Mouse (Mus musculus): Measurements from ENCODE around the gene Tex14. TPM values are rescaled to one million over a fixed set of nuclear protein-coding genes. Genes with fewer than 3 reads are reported as not detected.
"Not testable (repeated sequence)": the region's sequence is repeated elsewhere in the genome, so short reads cannot be mapped to it uniquely, and the experiment has no call there.

The Tex14 gene
- polyA plus RNA-seq, 1 experiment from 2014 or later = not detected

DNA sequence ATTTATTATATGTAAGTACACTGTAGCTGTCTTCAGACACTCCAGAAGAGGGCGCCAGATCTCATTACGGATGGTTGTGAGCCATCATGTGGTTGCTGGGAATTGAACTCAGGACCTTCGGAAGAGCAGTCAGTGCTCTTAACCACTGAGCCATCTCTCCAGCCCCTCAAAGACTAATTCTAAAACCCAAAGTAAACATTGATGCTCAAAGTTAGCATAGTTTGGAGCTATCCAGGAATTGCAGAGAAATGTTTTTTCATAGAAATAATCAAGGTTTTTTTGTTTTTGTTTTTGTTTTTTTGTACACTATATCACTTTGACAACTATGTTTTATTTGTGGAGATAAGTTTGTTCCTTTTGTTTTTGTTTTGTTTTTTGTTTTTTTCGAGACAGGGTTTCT, 40.7 kb downstream of the Tex14 start:
- H3K36me3 ChIP-seq; H3K4me3 ChIP-seq; DNase-seq (ENCODE audit: low spot score); H3K9me3 ChIP-seq (replicated peaks); H3K27ac ChIP-seq (replicated peaks): not testable (repeated sequence)
- Histone ChIP-seq H3K27me3 (ENCODE audit: low read depth, poor library complexity, severe bottlenecking) (peaks cover 14% of the 10 kb centered on the region), H3K4me1 (peaks cover 21% of the 10 kb centered on the region)
- 60% methylated on average over 4 of the region's 4 CpGs for WGBS

DNA sequence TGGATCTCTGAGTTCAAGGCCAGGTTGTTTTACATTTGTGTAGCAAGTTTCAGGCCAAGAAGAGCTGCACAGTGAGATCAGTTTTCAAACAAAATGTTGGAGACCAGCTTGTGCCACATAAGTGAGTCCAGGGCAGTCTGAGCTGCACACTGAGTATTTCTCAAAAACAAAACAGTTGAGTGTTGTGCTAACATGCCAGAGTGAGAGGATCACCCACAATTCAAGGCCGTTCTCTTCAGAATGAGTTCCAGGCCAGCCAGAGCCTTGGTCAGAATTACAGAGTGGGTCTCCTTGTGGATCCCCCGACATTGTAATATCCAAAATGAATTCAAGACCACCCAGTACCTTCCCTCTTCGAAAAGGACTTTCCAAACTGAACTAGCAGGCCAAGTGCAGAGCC, 41.3 kb downstream of the Tex14 start:
- H3K9me3 ChIP-seq (replicated peaks) = no peaks in the 10 kb centered on the region
- WGBS = 92% methylated on average over 3 of the region's 3 CpGs
- H3K27me3 ChIP-seq (ENCODE audit: low read depth, poor library complexity, severe bottlenecking) = peaks cover 12% of the 10 kb centered on the region
- no peaks in the 10 kb centered on the region for H3K36me3 ChIP-seq
- no peak for DNase-seq (ENCODE audit: low spot score)
- peaks cover 17% of the 10 kb centered on the region for H3K4me1 ChIP-seq
- no peak overlapping the region for H3K4me3 ChIP-seq
- no peak overlapping the region for H3K27ac ChIP-seq (replicated peaks)

DNA sequence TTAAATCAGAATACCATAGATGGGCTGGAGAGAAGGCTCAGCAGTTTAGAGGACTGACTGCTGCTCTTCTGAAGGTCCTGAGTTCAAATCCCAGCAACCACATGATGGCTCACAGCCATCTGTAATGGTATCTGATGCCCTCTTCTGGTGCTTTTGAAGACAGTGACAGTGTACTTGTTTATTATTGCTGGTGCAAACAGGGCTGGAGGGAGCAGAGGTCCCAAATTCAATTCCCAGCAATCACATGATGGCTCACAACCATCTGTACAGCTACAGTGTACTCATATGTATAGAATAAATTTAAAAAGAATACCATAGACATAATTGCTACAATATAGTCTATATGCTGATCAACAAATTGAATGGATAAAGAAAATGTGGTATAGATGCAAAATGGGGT, 42.6 kb downstream of the Tex14 start:
- no peaks in the 10 kb centered on the region for H3K9me3 ChIP-seq (replicated peaks)
- H3K36me3 ChIP-seq = no peaks in the 10 kb centered on the region
- H3K4me3 ChIP-seq = no peak overlapping the region
- no peak overlapping the region for H3K27ac ChIP-seq (replicated peaks)
- DNase-seq (ENCODE audit: low spot score) = no peak
- no peaks in the 10 kb centered on the region for H3K27me3 ChIP-seq (ENCODE audit: low read depth, poor library complexity, severe bottlenecking)
- peaks cover 13% of the 10 kb centered on the region for H3K4me1 ChIP-seq

DNA sequence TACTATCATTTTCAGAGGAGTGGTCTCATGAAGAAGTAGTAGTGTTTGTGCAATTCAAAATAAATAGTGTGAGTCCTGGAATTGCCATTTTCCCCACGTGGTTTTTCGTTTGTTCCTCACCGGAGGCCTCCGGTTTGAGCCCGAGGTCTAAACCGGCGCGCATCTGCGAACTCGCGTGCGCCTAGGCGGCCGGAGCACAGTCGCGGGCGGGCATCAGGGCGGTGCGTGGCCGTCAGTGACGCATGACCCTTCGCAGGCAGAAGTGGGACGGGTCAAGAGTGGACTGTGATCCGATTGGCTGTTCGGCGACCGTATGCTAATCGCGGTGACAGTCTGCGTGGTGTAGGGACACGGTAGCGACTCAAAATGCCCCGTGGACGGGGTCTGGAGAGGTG, 43.2 kb downstream of the Tex14 start:
- not testable (repeated sequence) for H3K36me3 ChIP-seq; H3K27me3 ChIP-seq (ENCODE audit: low read depth, poor library complexity, severe bottlenecking); H3K9me3 ChIP-seq (replicated peaks)
- under 1% methylated on average over 34 of the region's 34 CpGs for WGBS
- DNase-seq (ENCODE audit: low spot score) = peak; percentile 76
- peaks cover 11% of the 10 kb centered on the region for H3K4me1 ChIP-seq
- H3K4me3 ChIP-seq = peak overlapping the region; percentile 46
- H3K27ac ChIP-seq (replicated peaks) = peak overlapping the region; percentile 83

DNA sequence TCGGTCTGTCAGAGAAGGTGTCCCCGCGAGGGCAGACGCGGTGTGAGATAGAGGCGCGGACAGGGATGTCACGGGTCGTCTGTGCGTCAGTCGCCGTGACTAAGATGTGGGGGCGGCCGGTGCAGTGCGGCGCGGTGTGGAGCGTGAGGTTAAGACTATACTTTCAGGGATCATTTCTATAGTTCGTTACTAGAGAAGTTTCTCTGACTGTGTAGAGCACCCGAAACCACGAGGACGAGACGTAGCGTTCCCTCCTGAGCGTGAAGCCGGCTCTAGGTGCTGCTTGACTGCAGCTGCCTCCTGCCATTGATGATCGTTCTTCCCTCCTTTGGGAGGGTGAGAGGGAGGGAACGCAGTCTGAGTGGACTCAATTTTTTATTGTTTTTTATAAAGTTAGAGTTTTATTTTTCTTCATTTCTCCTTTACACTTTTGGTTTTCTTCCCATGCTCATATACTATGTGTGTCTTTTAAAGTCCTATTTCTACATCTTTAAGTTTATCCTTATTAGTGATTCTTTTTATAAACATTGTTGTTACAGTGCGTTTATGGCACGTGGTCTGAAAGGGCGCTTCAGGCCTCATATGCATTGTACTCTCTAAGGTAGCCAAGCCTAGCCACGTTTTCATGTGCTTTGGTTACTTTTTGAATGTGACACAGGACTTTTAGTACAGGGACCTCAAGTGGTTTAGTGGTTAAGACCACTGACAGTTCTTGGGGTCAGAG, 43.8 kb downstream of the Tex14 start:
- Histone ChIP-seq H3K4me1 (peaks cover 16% of the 10 kb centered on the region), H3K27ac (replicated peaks) (peak overlapping the region; percentile 83), H3K4me3 (peak overlapping the region; percentile 46; the same call in 1 of the 2 replicates)
- not testable (repeated sequence) for H3K9me3 ChIP-seq (replicated peaks); H3K36me3 ChIP-seq; H3K27me3 ChIP-seq (ENCODE audit: low read depth, poor library complexity, severe bottlenecking)
- under 1% methylated on average over 6 of the region's 32 CpGs for WGBS
- peak; percentile 73 for DNase-seq (ENCODE audit: low spot score)

DNA sequence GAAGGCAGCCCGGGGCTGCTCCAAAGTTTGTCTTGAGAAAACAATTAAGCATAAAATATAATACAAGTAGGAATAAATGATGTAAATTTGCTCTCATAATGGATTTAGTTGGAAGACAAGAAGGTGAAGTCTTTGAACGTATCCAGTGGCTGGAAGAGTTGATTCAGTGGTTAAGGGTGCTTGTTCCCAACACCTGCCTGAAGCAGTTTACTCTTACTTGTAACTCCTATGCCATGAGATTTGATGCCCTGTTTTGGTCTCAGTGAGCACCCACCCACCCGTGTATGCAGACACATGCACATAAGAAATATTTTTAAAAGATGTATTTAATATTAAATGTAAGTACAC, 44.3 kb downstream of the Tex14 start:
- Histone ChIP-seq H3K4me1 (peaks cover 18% of the 10 kb centered on the region), H3K27ac (replicated peaks) (no peak overlapping the region), H3K36me3 (no peaks in the 10 kb centered on the region), H3K27me3 (ENCODE audit: low read depth, poor library complexity, severe bottlenecking) (0 out of 2 replicates have a peak, but pooled peaks cover 7% of the 10 kb centered on the region), H3K9me3 (replicated peaks) (no peaks in the 10 kb centered on the region), H3K4me3 (no peak overlapping the region)
- no peak for DNase-seq (ENCODE audit: low spot score)
- 18% methylated on average over 3 of the region's 3 CpGs for WGBS

DNA sequence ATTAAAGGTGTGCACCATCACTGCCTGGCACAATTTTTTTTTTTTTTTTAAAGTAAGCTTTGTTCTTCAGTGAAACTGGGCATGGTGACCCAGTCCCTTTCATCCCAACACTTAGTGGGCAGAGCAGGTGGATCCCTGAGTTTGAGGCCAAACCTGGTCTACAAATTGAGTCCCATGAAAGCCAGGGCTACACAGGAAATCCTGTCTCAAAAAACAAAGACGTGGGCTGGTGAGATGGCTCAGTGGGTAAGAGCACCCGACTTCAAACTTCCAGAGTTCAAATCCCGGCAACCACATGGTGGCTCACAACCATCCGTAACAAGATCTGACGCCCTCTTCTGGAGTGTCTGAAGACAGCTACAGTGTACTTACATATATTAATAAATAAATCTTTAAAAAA, 45.0 kb downstream of the Tex14 start:
- H3K36me3 ChIP-seq; H3K27ac ChIP-seq (replicated peaks); H3K9me3 ChIP-seq (replicated peaks); DNase-seq (ENCODE audit: low spot score); H3K27me3 ChIP-seq (ENCODE audit: low read depth, poor library complexity, severe bottlenecking); H3K4me3 ChIP-seq: not testable (repeated sequence)
- WGBS = 59% methylated on average over 5 of the region's 5 CpGs
- peaks cover 15% of the 10 kb centered on the region for H3K4me1 ChIP-seq

DNA sequence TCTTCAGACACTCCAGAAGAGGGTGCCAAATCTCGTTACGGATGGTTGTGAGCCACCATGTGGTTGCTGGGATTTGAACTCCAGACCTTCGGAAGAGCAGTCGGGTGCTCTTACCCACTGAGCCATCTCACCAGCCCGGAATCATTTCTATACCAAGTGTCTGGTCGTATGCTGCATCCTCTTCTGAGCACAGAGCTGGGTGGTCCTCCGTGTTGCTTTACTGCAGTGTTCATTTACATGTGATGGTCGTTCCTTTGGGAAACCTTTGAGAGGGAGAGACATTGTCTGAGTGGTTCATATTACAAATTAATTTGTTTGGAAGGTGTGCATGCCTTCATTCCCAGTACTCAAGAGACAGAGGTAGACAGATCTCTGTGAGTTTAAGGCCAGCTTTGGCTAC, 47.9 kb downstream of the Tex14 start:
- DNase-seq (ENCODE audit: low spot score) = not testable (repeated sequence)

DNA sequence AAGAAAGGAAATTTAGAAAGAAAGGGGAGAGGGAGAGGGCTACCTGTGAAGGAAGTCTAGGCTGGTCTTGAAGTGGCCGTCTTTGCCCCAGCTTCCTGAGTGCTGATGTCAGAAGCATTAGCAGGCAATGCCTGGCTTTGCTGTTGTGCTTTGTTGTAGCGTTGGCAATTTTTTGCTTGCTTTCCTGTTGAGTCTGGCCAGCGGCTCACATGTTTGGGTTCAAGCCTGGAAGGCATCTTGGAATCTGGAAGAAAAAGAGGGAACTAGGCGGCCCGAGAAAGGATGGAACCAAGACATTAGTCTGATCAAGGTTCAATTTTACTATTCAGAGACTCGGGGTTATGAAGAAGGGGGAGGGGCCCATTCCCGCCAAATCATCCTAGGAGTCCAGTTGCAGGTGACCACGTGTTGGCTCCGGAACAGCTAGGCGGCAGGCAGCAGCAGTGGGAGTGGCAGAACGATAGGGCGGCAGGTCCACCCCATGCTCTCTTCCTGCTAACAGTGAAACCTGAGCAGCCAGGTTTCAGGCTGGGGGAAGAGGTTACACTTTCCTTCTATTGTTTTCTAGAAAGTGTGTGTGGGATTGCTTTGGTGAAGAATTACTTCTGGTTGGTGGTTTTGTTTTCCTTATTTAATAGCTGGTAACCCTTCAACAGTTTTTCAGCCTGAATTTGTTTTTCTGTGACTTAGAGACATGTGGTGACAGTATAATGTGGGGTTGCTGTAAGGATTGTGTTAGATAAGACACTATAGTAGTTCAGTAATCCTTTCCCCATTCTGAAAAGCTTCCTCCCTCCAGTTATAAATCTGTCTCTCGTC, 48.6 kb downstream of the Tex14 start:
- Histone ChIP-seq H3K27ac (replicated peaks) (no peak overlapping the region), H3K4me1 (peaks cover 8% of the 10 kb centered on the region; the same call in 1 of the 2 replicates), H3K4me3 (no peak overlapping the region), H3K27me3 (ENCODE audit: low read depth, poor library complexity, severe bottlenecking) (0 out of 2 replicates have a peak, but pooled peaks cover 7% of the 10 kb centered on the region), H3K36me3 (no peaks in the 10 kb centered on the region), H3K9me3 (replicated peaks) (no peaks in the 10 kb centered on the region)
- DNase-seq (ENCODE audit: low spot score) = no peak
- WGBS = 30% methylated on average over 13 of the region's 13 CpGs

More for the DNA sequence above, 47.9 kb downstream of the Tex14 start:
- H3K27me3 ChIP-seq (ENCODE audit: low read depth, poor library complexity, severe bottlenecking); H3K4me3 ChIP-seq; H3K27ac ChIP-seq (replicated peaks); H3K9me3 ChIP-seq (replicated peaks); H3K36me3 ChIP-seq: not testable (repeated sequence)
- H3K4me1 ChIP-seq = peaks cover 11% of the 10 kb centered on the region
- 86% methylated on average over 8 of the region's 8 CpGs for WGBS

DNA sequence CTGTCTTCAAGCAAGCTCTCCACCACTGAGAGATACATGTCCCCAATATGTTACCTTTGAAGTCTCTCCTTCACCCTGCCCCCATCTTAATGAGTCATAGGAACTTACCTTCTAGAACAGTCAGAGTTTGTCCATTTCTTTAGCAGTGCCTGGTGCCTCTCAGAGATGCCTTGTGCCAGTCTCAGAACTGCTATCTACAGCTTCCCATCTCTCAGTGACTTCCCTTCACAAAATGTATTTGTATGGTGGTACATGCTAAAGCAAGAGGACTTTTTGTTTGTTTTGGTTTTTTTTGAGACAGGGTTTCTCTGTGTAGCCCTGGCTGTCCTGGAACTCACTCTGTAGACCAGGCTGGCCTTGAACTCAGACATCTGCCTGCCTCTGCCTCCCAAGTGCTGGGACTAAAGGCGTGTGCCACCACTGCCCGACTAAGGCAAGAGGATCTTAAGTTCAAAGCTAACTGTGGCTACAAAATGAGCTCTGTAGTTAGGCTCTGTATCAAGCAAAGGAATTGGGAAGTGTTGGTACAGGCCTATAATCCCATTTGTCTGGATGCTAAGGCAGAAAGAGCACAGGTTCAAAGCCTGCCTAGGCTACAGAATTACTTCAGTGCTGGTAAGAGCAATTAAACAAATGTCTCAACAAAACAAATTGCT, 49.3 kb downstream of the Tex14 start:
- no peak for DNase-seq (ENCODE audit: low spot score)
- Histone ChIP-seq H3K4me1 (peaks cover 8% of the 10 kb centered on the region; the same call in 1 of the 2 replicates), H3K9me3 (replicated peaks) (no peaks in the 10 kb centered on the region), H3K4me3 (no peak overlapping the region), H3K27me3 (ENCODE audit: low read depth, poor library complexity, severe bottlenecking) (0 out of 2 replicates have a peak, but pooled peaks cover 7% of the 10 kb centered on the region), H3K27ac (replicated peaks) (no peak overlapping the region), H3K36me3 (no peaks in the 10 kb centered on the region)
- 89% methylated on average over 2 of the region's 2 CpGs for WGBS

DNA sequence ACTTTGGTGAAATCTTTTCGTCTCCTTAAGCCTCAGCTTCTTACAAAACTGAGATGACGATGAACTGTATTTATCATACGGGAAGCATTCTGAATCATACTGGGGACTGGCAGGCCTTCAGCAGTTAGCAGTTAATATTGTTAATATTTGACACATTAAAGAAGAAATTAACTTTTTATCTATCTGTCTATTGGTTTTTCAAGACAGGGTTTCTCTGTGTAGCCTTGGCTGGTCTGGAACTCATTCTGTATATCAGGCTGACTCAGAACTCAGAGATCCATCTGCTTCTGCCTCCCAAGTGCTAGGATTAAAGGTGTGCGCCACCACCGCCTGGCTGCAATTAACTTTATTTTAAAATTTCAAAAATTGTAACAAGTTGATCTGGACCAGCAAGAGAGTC, 50.7 kb downstream of the Tex14 start:
- Histone ChIP-seq H3K36me3 (no peaks in the 10 kb centered on the region), H3K27me3 (ENCODE audit: low read depth, poor library complexity, severe bottlenecking) (peaks cover 9% of the 10 kb centered on the region; the same call in 1 of the 2 replicates), H3K9me3 (replicated peaks) (no peaks in the 10 kb centered on the region), H3K4me1 (peaks cover 8% of the 10 kb centered on the region; the same call in 1 of the 2 replicates), H3K27ac (replicated peaks) (no peak overlapping the region), H3K4me3 (no peak overlapping the region)
- no peak for DNase-seq (ENCODE audit: low spot score)
- 94% methylated on average over 5 of the region's 5 CpGs for WGBS

DNA sequence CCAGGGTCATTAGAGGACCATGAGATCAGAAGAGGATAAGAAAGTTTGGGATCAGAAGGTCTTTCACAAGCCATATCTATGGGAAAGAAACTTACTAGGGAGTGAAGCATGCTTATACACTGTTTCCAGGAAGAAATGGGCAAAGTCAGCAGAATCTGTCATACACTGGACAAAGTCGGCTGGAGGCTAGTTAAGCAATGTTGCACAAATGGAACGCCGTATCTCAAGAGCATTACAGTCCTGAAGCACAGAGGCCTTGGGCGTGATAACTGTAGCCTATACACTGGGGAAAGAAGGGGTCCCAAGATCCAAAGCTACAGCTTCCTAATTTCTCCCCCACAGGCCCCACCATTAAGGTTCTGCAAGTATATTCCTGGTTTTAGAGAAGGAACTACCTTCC, 51.1 kb downstream of the Tex14 start:
- H3K36me3 ChIP-seq = no peaks in the 10 kb centered on the region
- H3K4me3 ChIP-seq = no peak overlapping the region
- H3K9me3 ChIP-seq (replicated peaks) = no peaks in the 10 kb centered on the region
- 93% methylated on average over 4 of the region's 4 CpGs for WGBS
- H3K27me3 ChIP-seq (ENCODE audit: low read depth, poor library complexity, severe bottlenecking) = peaks cover 13% of the 10 kb centered on the region; the same call in 1 of the 2 replicates
- no peak for DNase-seq (ENCODE audit: low spot score)
- H3K4me1 ChIP-seq = peaks cover 8% of the 10 kb centered on the region; the same call in 1 of the 2 replicates
- no peak overlapping the region for H3K27ac ChIP-seq (replicated peaks)

DNA sequence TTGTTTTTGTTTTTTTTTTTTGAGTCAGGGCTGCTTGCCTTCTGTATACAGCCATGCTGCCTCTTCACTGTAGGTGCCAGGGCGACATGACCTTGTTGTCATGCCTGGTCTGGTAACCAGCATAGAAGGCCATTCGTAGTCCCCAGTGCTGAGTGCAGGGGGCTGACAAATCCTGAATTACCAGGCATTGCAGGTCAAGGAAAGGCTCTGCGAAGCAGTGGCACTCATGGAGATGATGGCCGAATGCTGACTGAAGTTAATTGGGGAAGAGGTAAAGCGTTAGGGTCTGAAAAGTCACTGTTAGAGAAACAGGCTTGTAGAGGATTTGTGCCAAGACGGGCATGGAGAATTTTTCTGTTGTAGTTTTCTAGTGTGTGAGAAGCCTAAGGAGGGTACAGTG, 55.7 kb downstream of the Tex14 start:
- Histone ChIP-seq H3K9me3 (replicated peaks) (no peaks in the 10 kb centered on the region), H3K27me3 (ENCODE audit: low read depth, poor library complexity, severe bottlenecking) (peaks cover 9% of the 10 kb centered on the region; the same call in 1 of the 2 replicates), H3K27ac (replicated peaks) (no peak overlapping the region), H3K4me3 (no peak overlapping the region), H3K4me1 (peaks cover 8% of the 10 kb centered on the region), H3K36me3 (no peaks in the 10 kb centered on the region)
- 88% methylated on average over 6 of the region's 6 CpGs for WGBS
- DNase-seq (ENCODE audit: low spot score) = no peak
